Mouse (Mus musculus): ENCODE results near the gene Mapk12. TPM values are rescaled to one million over a fixed set of nuclear protein-coding genes. Genes with fewer than 3 reads are reported as not detected.

The Mapk12 gene
- polyA plus RNA-seq, 1 experiment from 2014 or later = 5.1 TPM

GRCm38 (mm10) chr15:89103921-89104320, 36.6 kb downstream of the Mapk12 start:
- H3K27me3 ChIP-seq (replicated peaks; ENCODE audit: control insufficient read depth, insufficient read depth, low read length) = no peaks in the 10 kb centered on the region
- no peaks in the 10 kb centered on the region for H3K4me1 ChIP-seq (ENCODE audit: control insufficient read depth, insufficient read depth, low read length)
- ATAC-seq (no peak), DNase-seq (ENCODE audit: low spot score) (no peak)
- H3K4me2 ChIP-seq (ENCODE audit: low read length) = no peak overlapping the region
- no peak overlapping the region for H3K4me3 ChIP-seq (ENCODE audit: low read depth, low read length)
- WGBS = 84% methylated on average over 10 of the region's 10 CpGs
- no peaks in the 10 kb centered on the region for H3K9me3 ChIP-seq (replicated peaks; ENCODE audit: control insufficient read depth, low read length)
- H3K27ac ChIP-seq (ENCODE audit: low read depth, low read length) = no peak overlapping the region
- no peak overlapping the region for H3K9ac ChIP-seq (ENCODE audit: low read length)
- H3K36me3 ChIP-seq (ENCODE audit: control insufficient read depth, insufficient read depth, low read length) = peaks cover 100% of the 10 kb centered on the region

GRCm38 (mm10) chr15:89102646-89103045, 37.9 kb downstream of the Mapk12 start:
- Histone ChIP-seq H3K4me1 (ENCODE audit: control insufficient read depth, insufficient read depth, low read length) (no peaks in the 10 kb centered on the region), H3K36me3 (ENCODE audit: control insufficient read depth, insufficient read depth, low read length) (peaks cover 100% of the 10 kb centered on the region), H3K4me2 (ENCODE audit: low read length) (no peak overlapping the region), H3K27ac (ENCODE audit: low read depth, low read length) (no peak overlapping the region), H3K4me3 (ENCODE audit: low read depth, low read length) (no peak overlapping the region), H3K9me3 (replicated peaks; ENCODE audit: control insufficient read depth, low read length) (no peaks in the 10 kb centered on the region), H3K27me3 (replicated peaks; ENCODE audit: control insufficient read depth, insufficient read depth, low read length) (no peaks in the 10 kb centered on the region), H3K9ac (ENCODE audit: low read length) (no peak overlapping the region)
- ATAC-seq = no peak
- 77% methylated on average over 5 of the region's 5 CpGs for WGBS
- DNase-seq (ENCODE audit: low spot score) = no peak

GRCm38 (mm10) chr15:89100823-89101222, 39.7 kb downstream of the Mapk12 start:
- 95% methylated on average over 12 of the region's 12 CpGs for WGBS

GRCm38 (mm10) chr15:89098616-89099015, 41.9 kb downstream of the Mapk12 start:
- H3K9me3 ChIP-seq (replicated peaks; ENCODE audit: control insufficient read depth, low read length) = no peaks in the 10 kb centered on the region
- no peak overlapping the region for H3K27ac ChIP-seq (ENCODE audit: low read depth, low read length)
- H3K9ac ChIP-seq (ENCODE audit: low read length) = no peak overlapping the region
- DNase-seq (ENCODE audit: low spot score) (no peak), ATAC-seq (no peak)
- peaks cover 100% of the 10 kb centered on the region for H3K36me3 ChIP-seq (ENCODE audit: control insufficient read depth, insufficient read depth, low read length)
- H3K4me2 ChIP-seq (ENCODE audit: low read length) = no peak overlapping the region
- 86% methylated on average over 7 of the region's 7 CpGs for WGBS
- H3K27me3 ChIP-seq (replicated peaks; ENCODE audit: control insufficient read depth, insufficient read depth, low read length) = no peaks in the 10 kb centered on the region
- H3K4me1 ChIP-seq (ENCODE audit: control insufficient read depth, insufficient read depth, low read length) = no peaks in the 10 kb centered on the region
- H3K4me3 ChIP-seq (ENCODE audit: low read depth, low read length) = no peak overlapping the region

More at GRCm38 (mm10) chr15:89100823-89101222, 39.7 kb downstream of the Mapk12 start:
- DNase-seq (ENCODE audit: low spot score) (no peak), ATAC-seq (no peak)
- peaks cover 100% of the 10 kb centered on the region for H3K36me3 ChIP-seq (ENCODE audit: control insufficient read depth, insufficient read depth, low read length)
- no peak overlapping the region for H3K9ac ChIP-seq (ENCODE audit: low read length)
- no peak overlapping the region for H3K27ac ChIP-seq (ENCODE audit: low read depth, low read length)
- H3K9me3 ChIP-seq (replicated peaks; ENCODE audit: control insufficient read depth, low read length) = no peaks in the 10 kb centered on the region
- no peaks in the 10 kb centered on the region for H3K27me3 ChIP-seq (replicated peaks; ENCODE audit: control insufficient read depth, insufficient read depth, low read length)
- H3K4me2 ChIP-seq (ENCODE audit: low read length) = no peak overlapping the region
- H3K4me1 ChIP-seq (ENCODE audit: control insufficient read depth, insufficient read depth, low read length) = no peaks in the 10 kb centered on the region
- no peak overlapping the region for H3K4me3 ChIP-seq (ENCODE audit: low read depth, low read length)

GRCm38 (mm10) chr15:89097450-89097849, 43.1 kb downstream of the Mapk12 start:
- H3K4me1 ChIP-seq (ENCODE audit: control insufficient read depth, insufficient read depth, low read length) = no peaks in the 10 kb centered on the region
- ATAC-seq (no peak), DNase-seq (ENCODE audit: low spot score) (no peak)
- no peaks in the 10 kb centered on the region for H3K9me3 ChIP-seq (replicated peaks; ENCODE audit: control insufficient read depth, low read length)
- no peak overlapping the region for H3K9ac ChIP-seq (ENCODE audit: low read length)
- H3K4me3 ChIP-seq (ENCODE audit: low read depth, low read length) = no peak overlapping the region
- WGBS = 77% methylated on average over 5 of the region's 5 CpGs
- H3K4me2 ChIP-seq (ENCODE audit: low read length) = no peak overlapping the region
- no peaks in the 10 kb centered on the region for H3K27me3 ChIP-seq (replicated peaks; ENCODE audit: control insufficient read depth, insufficient read depth, low read length)
- H3K27ac ChIP-seq (ENCODE audit: low read depth, low read length) = no peak overlapping the region
- peaks cover 100% of the 10 kb centered on the region for H3K36me3 ChIP-seq (ENCODE audit: control insufficient read depth, insufficient read depth, low read length)

GRCm38 (mm10) chr15:89092181-89092580, 48.3 kb downstream of the Mapk12 start:
- 80% methylated on average over 5 of the region's 5 CpGs for WGBS
- no peak for ATAC-seq
- no peak overlapping the region for H3K9ac ChIP-seq (ENCODE audit: low read length)
- H3K4me2 ChIP-seq (ENCODE audit: low read length) = no peak overlapping the region
- no peak overlapping the region for H3K4me3 ChIP-seq (ENCODE audit: low read depth, low read length)
- H3K27me3 ChIP-seq (replicated peaks; ENCODE audit: control insufficient read depth, insufficient read depth, low read length) = no peaks in the 10 kb centered on the region
- peaks cover 51% of the 10 kb centered on the region for H3K36me3 ChIP-seq (ENCODE audit: control insufficient read depth, insufficient read depth, low read length)
- no peak overlapping the region for H3K27ac ChIP-seq (ENCODE audit: low read depth, low read length)
- no peaks in the 10 kb centered on the region for H3K9me3 ChIP-seq (replicated peaks; ENCODE audit: control insufficient read depth, low read length)
- H3K4me1 ChIP-seq (ENCODE audit: control insufficient read depth, insufficient read depth, low read length) = peaks cover 14% of the 10 kb centered on the region
- no peak for DNase-seq (ENCODE audit: low spot score)

- WGBS = 93% methylated on average over 4 of the region's 4 CpGs
- no peak overlapping the region for H3K27ac ChIP-seq (ENCODE audit: low read depth, low read length)
- no peaks in the 10 kb centered on the region for H3K27me3 ChIP-seq (replicated peaks; ENCODE audit: control insufficient read depth, insufficient read depth, low read length)
- H3K36me3 ChIP-seq (ENCODE audit: control insufficient read depth, insufficient read depth, low read length) = peaks cover 50% of the 10 kb centered on the region
- DNase-seq (ENCODE audit: low spot score) (no peak), ATAC-seq (no peak)
- H3K4me3 ChIP-seq (ENCODE audit: low read depth, low read length) = no peak overlapping the region
- no peaks in the 10 kb centered on the region for H3K9me3 ChIP-seq (replicated peaks; ENCODE audit: control insufficient read depth, low read length)
- no peak overlapping the region for H3K9ac ChIP-seq (ENCODE audit: low read length)
- H3K4me2 ChIP-seq (ENCODE audit: low read length) = peak overlapping the region; percentile 91; the same call in 1 of the 2 replicates
- peaks cover 14% of the 10 kb centered on the region for H3K4me1 ChIP-seq (ENCODE audit: control insufficient read depth, insufficient read depth, low read length)
Observed at GRCm38 (mm10) chr15:89090662-89091061, 49.8 kb downstream of the Mapk12 start.

GRCm38 (mm10) chr15:89089248-89090051, 51.1 kb downstream of the Mapk12 start:
- Histone ChIP-seq H3K27ac (ENCODE audit: low read depth, low read length) (peak overlapping the region; percentile 72; the same call in 1 of the 2 replicates), H3K9ac (ENCODE audit: low read length) (peak overlapping the region; percentile 95), H3K27me3 (replicated peaks; ENCODE audit: control insufficient read depth, insufficient read depth, low read length) (no peaks in the 10 kb centered on the region), H3K36me3 (ENCODE audit: control insufficient read depth, insufficient read depth, low read length) (peaks cover 50% of the 10 kb centered on the region), H3K4me1 (ENCODE audit: control insufficient read depth, insufficient read depth, low read length) (peaks cover 14% of the 10 kb centered on the region), H3K9me3 (replicated peaks; ENCODE audit: control insufficient read depth, low read length) (no peaks in the 10 kb centered on the region), H3K4me3 (ENCODE audit: low read depth, low read length) (peak overlapping the region; percentile 97), H3K4me2 (ENCODE audit: low read length) (peak overlapping the region; percentile 91)
- WGBS = 3% methylated on average over 56 of the region's 68 CpGs
- ATAC-seq = peak; percentile 63
- DNase-seq (ENCODE audit: low spot score) = peak; percentile 12

GRCm38 (mm10) chr15:89088607-89089247, 51.8 kb downstream of the Mapk12 start, which contains the start of gene Selenoo:
Gene Selenoo (plus strand): TSS chr15:89089084.
- Histone ChIP-seq H3K27me3 (replicated peaks; ENCODE audit: control insufficient read depth, insufficient read depth, low read length) (no peaks in the 10 kb centered on the region), H3K4me3 (ENCODE audit: low read depth, low read length) (peak within 1 kb of the TSS; percentile 97), H3K9ac (ENCODE audit: low read length) (peak within 1 kb of the TSS; percentile 95), H3K4me2 (ENCODE audit: low read length) (peak within 1 kb of the TSS; percentile 91), H3K27ac (ENCODE audit: low read depth, low read length) (peak within 1 kb of the TSS; percentile 72; the same call in 1 of the 2 replicates), H3K4me1 (ENCODE audit: control insufficient read depth, insufficient read depth, low read length) (peaks cover 14% of the 10 kb centered on the region), H3K9me3 (replicated peaks; ENCODE audit: control insufficient read depth, low read length) (no peaks in the 10 kb centered on the region), H3K36me3 (ENCODE audit: control insufficient read depth, insufficient read depth, low read length) (peaks cover 50% of the 10 kb centered on the region)
- ATAC-seq = peak; percentile 95
- 2% methylated on average over 38 of the region's 38 CpGs for WGBS
- DNase-seq (ENCODE audit: low spot score) = peak; percentile 94
